Mouse (Mus musculus): ENCODE measurements around the gene Jhy.

- no peak for TF ChIP-seq CTCF (IDR thresholded peaks at IDR 0.05; ENCODE audit: low read depth, low read length)
- TF ChIP-seq POLR2A (IDR thresholded peaks at IDR 0.05; ENCODE audit: borderline replicate concordance, low read depth, low read length) = no peak
Observed at GRCm38 (mm10) chr9:40877146-40877880, 86.6 kb downstream of the Jhy start.
